8 mouse cellular contexts compared by ENCODE assay signal in the genomic region with DNA sequence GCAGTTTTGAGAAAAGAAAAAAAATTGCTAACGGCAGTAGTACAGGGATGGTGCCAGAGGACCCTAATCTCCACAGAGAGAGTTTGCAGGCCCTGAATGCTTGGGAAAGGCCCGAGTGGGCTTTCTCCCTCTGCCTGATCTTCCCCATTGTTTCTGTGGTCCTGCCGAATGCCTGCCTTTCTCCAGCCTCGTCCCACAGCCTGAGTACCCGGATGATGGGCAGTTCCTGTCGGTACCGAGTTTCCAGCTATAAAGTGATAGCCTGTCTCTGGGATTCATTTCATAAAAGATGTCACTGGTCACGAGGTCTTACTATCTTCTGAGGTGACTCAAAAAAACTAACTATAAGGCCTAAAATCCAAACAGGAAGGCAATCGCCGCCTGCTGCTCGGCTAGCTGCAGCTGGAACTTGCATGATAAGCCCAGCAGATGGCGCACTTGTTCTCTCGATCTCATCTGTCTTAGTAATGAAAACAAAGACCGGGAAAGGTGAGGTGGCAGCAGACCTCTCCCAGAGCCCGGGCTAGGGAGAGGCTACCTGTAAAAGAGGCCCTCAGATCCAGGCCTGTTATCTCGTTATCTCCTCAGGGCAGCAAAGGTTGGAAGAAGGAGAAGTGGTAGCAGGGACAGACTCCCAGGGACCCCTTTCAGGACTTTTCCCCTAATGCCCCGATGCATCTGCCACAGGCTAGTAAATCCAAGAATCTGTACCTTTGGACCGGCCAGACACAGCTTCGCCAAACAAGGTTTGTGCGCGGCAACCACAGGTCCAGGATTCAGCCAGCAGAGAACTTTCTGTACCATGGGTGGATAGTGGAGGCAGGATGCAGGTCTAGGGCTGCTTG. TPM values are rescaled to one million over a fixed set of nuclear protein-coding genes. Genes with fewer than 3 reads are reported as not detected.
A peak's percentile ranks its signal among the peaks of the same experiment; 100 is the strongest.
DNase-seq lines count a peak whose midpoint lies in the region; ATAC-seq lines count a peak whose summit lies in the region.

No protein-coding gene starts in this region.

- H3K36me3 ChIP-seq in hindbrain, embryonic 13.5 days: peaks cover 21% of the 10 kb centered on the region

- peak overlapping the region; percentile 37 for H3K4me2 ChIP-seq in hindbrain, embryonic 13.5 days

- peak; percentile 87 for DNase-seq in MN1 (ENCODE audit: low spot score)
- peak; percentile 90 for DNase-seq in cerebellum, adult 9-11 months
- peak; percentile 69 to 83 for DNase-seq in frontal cortex, postnatal 14 days (ENCODE audit: low spot score in 2 of 2)
- DNase-seq in layer of hippocampus, postnatal 14 days (ENCODE audit: low spot score in 2 of 2): peak; percentile 82 to 83
- DNase-seq in lung, postnatal 10 days: peak; percentile 88
- DNase-seq in retina, adult 2 months (ENCODE audit: low read depth, low spot score): peak; percentile 79
- DNase-seq in thymus, postnatal 25 days: peak; percentile 85

- H3K9me3 ChIP-seq in hindbrain, embryonic 13.5 days: peaks cover 3% of the 10 kb centered on the region; the same call in 1 of the 2 replicates

- peak overlapping the region; percentile 52; the same call in 1 of the 2 replicates for H3K27ac ChIP-seq in hindbrain, embryonic 13.5 days

- H3K4me1 ChIP-seq in hindbrain, embryonic 13.5 days (replicated peaks): peaks cover 38% of the 10 kb centered on the region

- no peak overlapping the region for H3K4me3 ChIP-seq in hindbrain, embryonic 13.5 days

- ATAC-seq in hindbrain, embryonic 13.5 days (ENCODE audit: low FRiP score): peak; percentile 79

- peak overlapping the region; percentile 61 for H3K9ac ChIP-seq in hindbrain, embryonic 13.5 days

- H3K27me3 ChIP-seq in hindbrain, embryonic 13.5 days: no peaks in the 10 kb centered on the region

- 22% methylated on average over 21 of the region's 21 CpGs for WGBS in hindbrain, embryonic 13.5 days

RNA-seq across cellular contexts. Expression of gene Commd9, which starts 19.7 kb away (rescaled TPM):
- polyA plus RNA-seq in hindbrain, embryonic 13.5 days (2015; fragmentation: Nextera tagmentation; extraction: Ambion mirVana): 99.8 and 110 TPM in 2 replicates
- 10 to 100 TPM; 37.5 to 43.3 TPM for total RNA-seq in layer of hippocampus, postnatal 14 days (2021)

RNA-seq across cellular contexts. Expression of gene Prr5l, which starts 22.9 kb away (rescaled TPM):
- 5.7 and 6.8 TPM in 2 replicates for polyA plus RNA-seq in hindbrain, embryonic 13.5 days (2015; fragmentation: Nextera tagmentation; extraction: Ambion mirVana)
- total RNA-seq in layer of hippocampus, postnatal 14 days (2021): 1 to 10 TPM; 3.7 to 7.0 TPM
